Mouse (Mus musculus): ENCODE data around the gene Piwil4. TPM values are rescaled to one million over a fixed set of nuclear protein-coding genes. Genes with fewer than 3 reads are reported as not detected.
"Not testable (repeated sequence)": the region's sequence is repeated elsewhere in the genome, so short reads cannot be mapped to it uniquely, and the experiment has no call there.

The Piwil4 gene
- total and polyA plus RNA-seq, 3 experiments: 0.01 to 0.76 TPM; not detected in 1

GRCm38 (mm10) chr9:14720384-14720783 lies 20.1 kb downstream of the Piwil4 start:
- Histone ChIP-seq H3K9me3 (replicated peaks) (no peaks in the 10 kb centered on the region), H3K36me3 (replicated peaks) (peaks cover 19% of the 10 kb centered on the region), H3K27me3 (ENCODE audit: insufficient read depth, low read length) (peaks cover 7% of the 10 kb centered on the region), H3K4me1 (ENCODE audit: insufficient read depth, low read depth, low read length) (0 out of 2 replicates have a peak, but pooled peaks cover 2% of the 10 kb centered on the region), H3K4me3 (ENCODE audit: low read depth, low read length) (no peak overlapping the region)
- no peak for DNase-seq (ENCODE audit: low spot score)
- ATAC-seq (ENCODE audit: extremely low read depth, insufficient number of reproducible peaks, low FRiP score, poor library complexity, severe bottlenecking): no peak
- TF ChIP-seq CTCF (IDR thresholded peaks at IDR 0.05; ENCODE audit: low read depth, low read length) (no peak), TAL1 (conservative IDR thresholded peaks at IDR 0.05; ENCODE audit: low read depth, low read length) (no peak), POLR2AphosphoS5 (IDR thresholded peaks at IDR 0.05; ENCODE audit: insufficient replicate concordance, low read depth, low read length) (no peak), GATA1 (IDR thresholded peaks at IDR 0.05; ENCODE audit: borderline replicate concordance, low read length) (no peak), GATA2 (IDR thresholded peaks at IDR 0.05; ENCODE audit: borderline replicate concordance, low read depth, low read length) (no peak)

GRCm38 (mm10) chr9:14718332-14718691 lies 22.2 kb downstream of the Piwil4 start:
- ATAC-seq (ENCODE audit: extremely low read depth, insufficient number of reproducible peaks, low FRiP score, poor library complexity, severe bottlenecking): no peak
- Histone ChIP-seq H3K27me3 (ENCODE audit: insufficient read depth, low read length) (peaks cover 7% of the 10 kb centered on the region), H3K4me1 (ENCODE audit: insufficient read depth, low read depth, low read length) (0 out of 2 replicates have a peak, but pooled peaks cover 2% of the 10 kb centered on the region), H3K36me3 (replicated peaks) (peaks cover 21% of the 10 kb centered on the region), H3K9me3 (replicated peaks) (no peaks in the 10 kb centered on the region), H3K4me3 (ENCODE audit: low read depth, low read length) (no peak overlapping the region)
- no peak for DNase-seq (ENCODE audit: low spot score)
- TF ChIP-seq GATA2 (IDR thresholded peaks at IDR 0.05; ENCODE audit: borderline replicate concordance, low read depth, low read length): no peak
- no peak for TF ChIP-seq GATA1 (IDR thresholded peaks at IDR 0.05; ENCODE audit: borderline replicate concordance, low read length)
- TF ChIP-seq TAL1 (conservative IDR thresholded peaks at IDR 0.05; ENCODE audit: low read depth, low read length): no peak
- TF ChIP-seq CTCF (IDR thresholded peaks at IDR 0.05; ENCODE audit: low read depth, low read length): no peak
- TF ChIP-seq POLR2AphosphoS5 (IDR thresholded peaks at IDR 0.05; ENCODE audit: insufficient replicate concordance, low read depth, low read length): no peak

- H3K27me3 ChIP-seq (ENCODE audit: insufficient read depth, low read length): peaks cover 7% of the 10 kb centered on the region
- DNase-seq (ENCODE audit: low spot score) (no peak), ATAC-seq (ENCODE audit: extremely low read depth, insufficient number of reproducible peaks, low FRiP score, poor library complexity, severe bottlenecking) (no peak)
- H3K4me1 ChIP-seq (ENCODE audit: insufficient read depth, low read depth, low read length): 0 out of 2 replicates have a peak, but pooled peaks cover 2% of the 10 kb centered on the region
- no peak for TF ChIP-seq POLR2AphosphoS5 (IDR thresholded peaks at IDR 0.05; ENCODE audit: insufficient replicate concordance, low read depth, low read length)
- no peak for TF ChIP-seq GATA2 (IDR thresholded peaks at IDR 0.05; ENCODE audit: borderline replicate concordance, low read depth, low read length)
- no peak for TF ChIP-seq GATA1 (IDR thresholded peaks at IDR 0.05; ENCODE audit: borderline replicate concordance, low read length)
- TF ChIP-seq TAL1 (conservative IDR thresholded peaks at IDR 0.05; ENCODE audit: low read depth, low read length): no peak
- TF ChIP-seq CTCF (IDR thresholded peaks at IDR 0.05; ENCODE audit: low read depth, low read length): no peak
- peaks cover 21% of the 10 kb centered on the region for H3K36me3 ChIP-seq (replicated peaks)
- no peak overlapping the region for H3K4me3 ChIP-seq (ENCODE audit: low read depth, low read length)
- H3K9me3 ChIP-seq (replicated peaks): no peaks in the 10 kb centered on the region
These were observed 22.7 kb downstream of the Piwil4 start for GRCm38 (mm10) chr9:14717689-14718331.

- no peak for TF ChIP-seq GATA2 (IDR thresholded peaks at IDR 0.05; ENCODE audit: borderline replicate concordance, low read depth, low read length)
- TF ChIP-seq TAL1 (conservative IDR thresholded peaks at IDR 0.05; ENCODE audit: low read depth, low read length): no peak
- no peak for TF ChIP-seq POLR2AphosphoS5 (IDR thresholded peaks at IDR 0.05; ENCODE audit: insufficient replicate concordance, low read depth, low read length)
- TF ChIP-seq GATA1 (IDR thresholded peaks at IDR 0.05; ENCODE audit: borderline replicate concordance, low read length): no peak
- no peak for TF ChIP-seq CTCF (IDR thresholded peaks at IDR 0.05; ENCODE audit: low read depth, low read length)
- peaks cover 7% of the 10 kb centered on the region for H3K27me3 ChIP-seq (ENCODE audit: insufficient read depth, low read length)
- ATAC-seq (ENCODE audit: extremely low read depth, insufficient number of reproducible peaks, low FRiP score, poor library complexity, severe bottlenecking) (no peak), DNase-seq (ENCODE audit: low spot score) (no peak)
- peaks cover 22% of the 10 kb centered on the region for H3K36me3 ChIP-seq (replicated peaks)
- H3K4me3 ChIP-seq (ENCODE audit: low read depth, low read length): no peak overlapping the region
- 0 out of 2 replicates have a peak, but pooled peaks cover 2% of the 10 kb centered on the region for H3K4me1 ChIP-seq (ENCODE audit: insufficient read depth, low read depth, low read length)
- no peaks in the 10 kb centered on the region for H3K9me3 ChIP-seq (replicated peaks)
These were observed 25.3 kb downstream of the Piwil4 start for GRCm38 (mm10) chr9:14715258-14715657.

GRCm38 (mm10) chr9:14710910-14711309 lies 29.6 kb downstream of the Piwil4 start:
- ATAC-seq (ENCODE audit: extremely low read depth, insufficient number of reproducible peaks, low FRiP score, poor library complexity, severe bottlenecking) (no peak), DNase-seq (ENCODE audit: low spot score) (no peak)
- Histone ChIP-seq H3K4me1 (ENCODE audit: insufficient read depth, low read depth, low read length) (no peaks in the 10 kb centered on the region), H3K27me3 (ENCODE audit: insufficient read depth, low read length) (no peaks in the 10 kb centered on the region), H3K36me3 (replicated peaks) (peaks cover 36% of the 10 kb centered on the region), H3K4me3 (ENCODE audit: low read depth, low read length) (no peak overlapping the region), H3K9me3 (replicated peaks) (no peaks in the 10 kb centered on the region)
- TF ChIP-seq CTCF (IDR thresholded peaks at IDR 0.05; ENCODE audit: low read depth, low read length) (no peak), GATA1 (IDR thresholded peaks at IDR 0.05; ENCODE audit: borderline replicate concordance, low read length) (no peak), TAL1 (conservative IDR thresholded peaks at IDR 0.05; ENCODE audit: low read depth, low read length) (no peak), POLR2AphosphoS5 (IDR thresholded peaks at IDR 0.05; ENCODE audit: insufficient replicate concordance, low read depth, low read length) (no peak), GATA2 (IDR thresholded peaks at IDR 0.05; ENCODE audit: borderline replicate concordance, low read depth, low read length) (no peak)

GRCm38 (mm10) chr9:14705321-14706162 lies 35.0 kb downstream of the Piwil4 start:
- Histone ChIP-seq H3K4me1 (ENCODE audit: insufficient read depth, low read depth, low read length) (no peaks in the 10 kb centered on the region), H3K4me3 (ENCODE audit: low read depth, low read length) (no peak overlapping the region)

GRCm38 (mm10) chr9:14700795-14701194 lies 39.7 kb downstream of the Piwil4 start:
- not testable (repeated sequence) for DNase-seq (ENCODE audit: low spot score); H3K4me3 ChIP-seq (ENCODE audit: low read depth, low read length); H3K4me1 ChIP-seq (ENCODE audit: insufficient read depth, low read depth, low read length); H3K9me3 ChIP-seq (replicated peaks); ATAC-seq (ENCODE audit: extremely low read depth, insufficient number of reproducible peaks, low FRiP score, poor library complexity, severe bottlenecking); H3K27me3 ChIP-seq (ENCODE audit: insufficient read depth, low read length)
- peaks cover 23% of the 10 kb centered on the region for H3K36me3 ChIP-seq (replicated peaks)

More at GRCm38 (mm10) chr9:14705321-14706162, 35.0 kb downstream of the Piwil4 start:
- no peak for DNase-seq (ENCODE audit: low spot score)
- Histone ChIP-seq H3K36me3 (replicated peaks) (peaks cover 46% of the 10 kb centered on the region), H3K27me3 (ENCODE audit: insufficient read depth, low read length) (no peaks in the 10 kb centered on the region), H3K9me3 (replicated peaks) (no peaks in the 10 kb centered on the region)
- TF ChIP-seq GATA1 (IDR thresholded peaks at IDR 0.05; ENCODE audit: borderline replicate concordance, low read length) (no peak), CTCF (IDR thresholded peaks at IDR 0.05; ENCODE audit: low read depth, low read length) (no peak)
- no peak for ATAC-seq (ENCODE audit: extremely low read depth, insufficient number of reproducible peaks, low FRiP score, poor library complexity, severe bottlenecking)

Measured in G1E (cell line).